Mouse (Mus musculus) v-Abl transformed pro-B cells (cell line): Measurements from ENCODE around the gene Spryd4.
"Not testable (repeated sequence)": the region's sequence is repeated elsewhere in the genome, so short reads cannot be mapped to it uniquely, and the experiment has no call there.

Experiments used
- in situ Hi-C, 2 experiments: fragments of 400-800 bp; cut with MboI; formaldehyde crosslinking; loops; one replicate each; pipeline ENCODE4 v1.15.1; 2025; ENCODE audit not compliant: unreplicated experiment in 2 of 2

Gene Spryd4

GRCm38 (mm10) chr10:128192030-128192766, 19.4 kb downstream of the Spryd4 start:
- in situ Hi-C loops: loop anchor here (25.0 kb wide), 2 partner anchors 530 to 555 kb away; partner anchors contain the start of genes Nab2 (in 1 of the 2), Nemp1 (in 1 of the 2) and Stat6 (in 1 of the 2)

GRCm38 (mm10) chr10:128191472-128191871, 20.1 kb downstream of the Spryd4 start:
- in situ Hi-C loops: loop anchor here (25.0 kb wide), 2 partner anchors 529 to 554 kb away; partner anchors contain the start of genes Nab2 (in 1 of the 2), Nemp1 (in 1 of the 2) and Stat6 (in 1 of the 2)

GRCm38 (mm10) chr10:128188242-128188877, 23.2 kb downstream of the Spryd4 start:
- in situ Hi-C loops: loop anchor here (5.0 to 25.0 kb wide), 6 partner anchors 46 to 551 kb away; partner anchors contain the start of genes Baz2a (in 1 of the 2), Nab2 (in 1 of the 2), Nemp1 (in 1 of the 2) and Stat6 (in 1 of the 2)

GRCm38 (mm10) chr10:128187181-128187605, 24.4 kb downstream of the Spryd4 start:
- in situ Hi-C loops: loop anchor here (5.0 to 25.0 kb wide), 6 partner anchors 45 to 550 kb away; partner anchors contain the start of genes Baz2a (in 1 of the 2), Nab2 (in 1 of the 2), Nemp1 (in 1 of the 2) and Stat6 (in 1 of the 2)

GRCm38 (mm10) chr10:128185959-128186358, 25.6 kb downstream of the Spryd4 start:
- in situ Hi-C loops: loop anchor here (5.0 to 25.0 kb wide), 6 partner anchors 44 to 549 kb away; partner anchors contain the start of genes Baz2a (in 1 of the 2), Nab2 (in 1 of the 2), Nemp1 (in 1 of the 2) and Stat6 (in 1 of the 2)

- in situ Hi-C loops: loop anchor here (5.0 to 25.0 kb wide), 6 partner anchors 43 to 548 kb away; partner anchors contain the start of genes Baz2a (in 1 of the 2), Nab2 (in 1 of the 2), Nemp1 (in 1 of the 2) and Stat6 (in 1 of the 2)
Measured at GRCm38 (mm10) chr10:128185277-128185940, 26.2 kb downstream of the Spryd4 start.

GRCm38 (mm10) chr10:128184296-128184695, 27.3 kb downstream of the Spryd4 start:
- in situ Hi-C loops: loop anchor here (25.0 kb wide), 2 partner anchors 522 to 547 kb away; partner anchors contain the start of genes Nab2 (in 1 of the 2), Nemp1 (in 1 of the 2) and Stat6 (in 1 of the 2)

GRCm38 (mm10) chr10:128179989-128180388, 31.6 kb downstream of the Spryd4 start, which contains the start of gene Rbms2:
Rbms2 (minus strand) TSS chr10:128180297.
- in situ Hi-C loops: loop anchor here (25.0 kb wide), 2 partner anchors 518 to 543 kb away; partner anchors contain the start of genes Nab2 (in 1 of the 2), Nemp1 (in 1 of the 2) and Stat6 (in 1 of the 2)

GRCm38 (mm10) chr10:128177316-128177715, 34.3 kb downstream of the Spryd4 start:
- in situ Hi-C loops: loop anchor here (25.0 kb wide), 2 partner anchors 515 to 540 kb away; partner anchors contain the start of genes Nab2 (in 1 of the 2), Nemp1 (in 1 of the 2) and Stat6 (in 1 of the 2)

- in situ Hi-C loops: loop anchor here (25.0 kb wide), 2 partner anchors 514 to 539 kb away; partner anchors contain the start of genes Nab2 (in 1 of the 2), Nemp1 (in 1 of the 2) and Stat6 (in 1 of the 2)
Measured at GRCm38 (mm10) chr10:128175996-128176755, 35.4 kb downstream of the Spryd4 start.

GRCm38 (mm10) chr10:128175302-128175701, 36.3 kb downstream of the Spryd4 start:
- in situ Hi-C loops: loop anchor here (25.0 kb wide), 2 partner anchors 513 to 538 kb away; partner anchors contain the start of genes Nab2 (in 1 of the 2), Nemp1 (in 1 of the 2) and Stat6 (in 1 of the 2)

- in situ Hi-C loops: not testable (repeated sequence)
Measured at GRCm38 (mm10) chr10:128171348-128171747, 40.3 kb downstream of the Spryd4 start.

GRCm38 (mm10) chr10:128167091-128167490, 44.5 kb downstream of the Spryd4 start:
- in situ Hi-C loops: no loop called here

GRCm38 (mm10) chr10:128165726-128166125, 45.9 kb downstream of the Spryd4 start:
- in situ Hi-C loops: not testable (repeated sequence)
